Mouse (Mus musculus) heart, postnatal 0 days (tissue): ENCODE measurements at regions not wholly inside any gene's neighbourhood (a gene's known extent, or its start where the extent isn't known, plus 50 kb on each side); places are given as distances from the start of the nearest gene placed in this dataset.

Source experiments
- CTCF ChIP-seq: IDR thresholded peaks from 2 replicates; pipeline ENCODE4 v1.5.1; 2016; ENCODE audit warnings: antibody characterized with exemption, control low read depth, low read depth
- EP300 ChIP-seq: IDR thresholded peaks from 2 replicates; pipeline ENCODE4 v1.6.1; 2016; ENCODE audit warnings: antibody characterized with exemption, low read depth

- TF ChIP-seq CTCF (no peak), EP300 (no peak)
These were observed 130.6 kb downstream of the Cand1 start for GRCm38 (mm10) chr10:119109207-119109606.
